Mouse (Mus musculus): ENCODE data around the gene Asic4. TPM values are rescaled to one million over a fixed set of nuclear protein-coding genes. Genes with fewer than 3 reads are reported as not detected.

Gene Asic4
- polyA plus RNA-seq, 1 experiment from 2014 or later: 2.9 TPM

DNA sequence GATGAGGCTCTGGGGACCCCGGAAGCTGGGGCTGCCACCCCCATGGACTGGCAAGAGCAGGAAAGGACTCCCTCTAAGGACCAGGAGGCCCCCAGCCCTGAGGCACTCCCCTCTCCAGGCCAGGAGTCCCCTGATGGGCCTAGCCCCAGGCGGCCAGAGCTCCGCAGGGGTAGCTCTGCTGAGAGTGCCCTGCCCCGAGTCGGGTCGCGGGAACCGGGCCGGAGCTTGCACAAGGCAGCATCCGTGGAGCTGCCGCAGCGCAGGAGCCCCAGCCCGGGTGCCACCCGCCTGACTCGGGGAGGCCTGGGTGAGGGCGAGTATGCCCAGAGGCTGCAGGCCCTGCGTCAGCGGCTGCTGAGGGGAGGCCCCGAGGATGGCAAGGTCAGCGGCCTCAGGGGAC lies 28.4 kb upstream of the Asic4 start:
- Histone ChIP-seq H3K4me3 (ENCODE audit: low read depth, low read length) (peak overlapping the region; percentile 31), H3K9ac (ENCODE audit: low read length) (peak overlapping the region; percentile 49), H3K27me3 (ENCODE audit: control insufficient read depth, insufficient read depth, low read length) (peaks cover 38% of the 10 kb centered on the region), H3K9me3 (ENCODE audit: control insufficient read depth, low read length) (no peaks in the 10 kb centered on the region), H3K4me1 (ENCODE audit: control insufficient read depth, insufficient read depth, low read length) (peaks cover 13% of the 10 kb centered on the region; the same call in 1 of the 2 replicates), H3K4me2 (ENCODE audit: low read depth) (peak overlapping the region; percentile 45), H3K27ac (ENCODE audit: low read depth, low read length) (no peak overlapping the region), H3K36me3 (ENCODE audit: control insufficient read depth, insufficient read depth, low read length) (no peaks in the 10 kb centered on the region)
- WGBS: 3% methylated on average over 20 of the region's 20 CpGs
- ATAC-seq (ENCODE audit: insufficient read depth, low FRiP score, low TSS enrichment) (no peak), DNase-seq (ENCODE audit: low spot score) (peak; percentile 32)

GRCm38 (mm10) chr1:75422216-75422822 lies 27.9 kb upstream of the Asic4 start:
- peak overlapping the region; percentile 31 for H3K4me3 ChIP-seq (ENCODE audit: low read depth, low read length)
- peak overlapping the region; percentile 49 for H3K9ac ChIP-seq (ENCODE audit: low read length)
- ATAC-seq (ENCODE audit: insufficient read depth, low FRiP score, low TSS enrichment) (no peak), DNase-seq (ENCODE audit: low spot score) (peak; percentile 16)
- H3K4me1 ChIP-seq (ENCODE audit: control insufficient read depth, insufficient read depth, low read length): peaks cover 13% of the 10 kb centered on the region; the same call in 1 of the 2 replicates
- H3K9me3 ChIP-seq (ENCODE audit: control insufficient read depth, low read length): no peaks in the 10 kb centered on the region
- WGBS: 3% methylated on average over 32 of the region's 32 CpGs
- peaks cover 38% of the 10 kb centered on the region for H3K27me3 ChIP-seq (ENCODE audit: control insufficient read depth, insufficient read depth, low read length)
- no peak overlapping the region for H3K27ac ChIP-seq (ENCODE audit: low read depth, low read length)
- no peaks in the 10 kb centered on the region for H3K36me3 ChIP-seq (ENCODE audit: control insufficient read depth, insufficient read depth, low read length)
- peak overlapping the region; percentile 45 for H3K4me2 ChIP-seq (ENCODE audit: low read depth)

GRCm38 (mm10) chr1:75422823-75423471 lies 27.3 kb upstream of the Asic4 start:
- under 1% methylated on average over 71 of the region's 71 CpGs for WGBS
- H3K27me3 ChIP-seq (ENCODE audit: control insufficient read depth, insufficient read depth, low read length): peaks cover 38% of the 10 kb centered on the region
- H3K9me3 ChIP-seq (ENCODE audit: control insufficient read depth, low read length): no peaks in the 10 kb centered on the region
- 0 out of 2 replicates have a peak, but pooled peaks have one; percentile 21 for ATAC-seq (ENCODE audit: insufficient read depth, low FRiP score, low TSS enrichment)
- peak; percentile 71 for DNase-seq (ENCODE audit: low spot score)
- no peak overlapping the region for H3K27ac ChIP-seq (ENCODE audit: low read depth, low read length)
- H3K9ac ChIP-seq (ENCODE audit: low read length): peak overlapping the region; percentile 49
- peaks cover 13% of the 10 kb centered on the region; the same call in 1 of the 2 replicates for H3K4me1 ChIP-seq (ENCODE audit: control insufficient read depth, insufficient read depth, low read length)
- H3K36me3 ChIP-seq (ENCODE audit: control insufficient read depth, insufficient read depth, low read length): no peaks in the 10 kb centered on the region
- H3K4me2 ChIP-seq (ENCODE audit: low read depth): peak overlapping the region; percentile 45
- H3K4me3 ChIP-seq (ENCODE audit: low read depth, low read length): peak overlapping the region; percentile 31

- 65% methylated on average over 11 of the region's 11 CpGs for WGBS
Measured at GRCm38 (mm10) chr1:75423780-75424390, 26.4 kb upstream of the Asic4 start.

GRCm38 (mm10) chr1:75425796-75426471 lies 24.3 kb upstream of the Asic4 start:
- peak; percentile 78 for DNase-seq (ENCODE audit: low spot score)
- H3K27ac ChIP-seq (ENCODE audit: low read depth, low read length): no peak overlapping the region
- peaks cover 13% of the 10 kb centered on the region; the same call in 1 of the 2 replicates for H3K4me1 ChIP-seq (ENCODE audit: control insufficient read depth, insufficient read depth, low read length)
- 38% methylated on average over 10 of the region's 10 CpGs for WGBS
- no peak overlapping the region for H3K4me2 ChIP-seq (ENCODE audit: low read depth)
- no peak; the same call in 1 of the 2 replicates for ATAC-seq (ENCODE audit: insufficient read depth, low FRiP score, low TSS enrichment)
- no peak overlapping the region for H3K9ac ChIP-seq (ENCODE audit: low read length)
- H3K4me3 ChIP-seq (ENCODE audit: low read depth, low read length): no peak overlapping the region
- H3K9me3 ChIP-seq (ENCODE audit: control insufficient read depth, low read length): no peaks in the 10 kb centered on the region
- no peaks in the 10 kb centered on the region; the same call in 1 of the 2 replicates for H3K36me3 ChIP-seq (ENCODE audit: control insufficient read depth, insufficient read depth, low read length)
- H3K27me3 ChIP-seq (ENCODE audit: control insufficient read depth, insufficient read depth, low read length): peaks cover 37% of the 10 kb centered on the region

More at GRCm38 (mm10) chr1:75423780-75424390, 26.4 kb upstream of the Asic4 start:
- no peak overlapping the region for H3K27ac ChIP-seq (ENCODE audit: low read depth, low read length)
- no peak for DNase-seq (ENCODE audit: low spot score)
- H3K4me2 ChIP-seq (ENCODE audit: low read depth): no peak overlapping the region
- peaks cover 13% of the 10 kb centered on the region; the same call in 1 of the 2 replicates for H3K4me1 ChIP-seq (ENCODE audit: control insufficient read depth, insufficient read depth, low read length)
- no peaks in the 10 kb centered on the region for H3K9me3 ChIP-seq (ENCODE audit: control insufficient read depth, low read length)
- H3K4me3 ChIP-seq (ENCODE audit: low read depth, low read length): no peak overlapping the region
- peaks cover 38% of the 10 kb centered on the region for H3K27me3 ChIP-seq (ENCODE audit: control insufficient read depth, insufficient read depth, low read length)
- no peak overlapping the region for H3K9ac ChIP-seq (ENCODE audit: low read length)
- H3K36me3 ChIP-seq (ENCODE audit: control insufficient read depth, insufficient read depth, low read length): no peaks in the 10 kb centered on the region
- ATAC-seq (ENCODE audit: insufficient read depth, low FRiP score, low TSS enrichment): no peak

- no peaks in the 10 kb centered on the region for H3K27me3 ChIP-seq (ENCODE audit: control insufficient read depth, insufficient read depth, low read length)
- 5% methylated on average over 28 of the region's 28 CpGs for WGBS
- no peaks in the 10 kb centered on the region; the same call in none of the 2 replicates for H3K36me3 ChIP-seq (ENCODE audit: control insufficient read depth, insufficient read depth, low read length)
- peak within 1 kb of the TSS; percentile 53 for H3K9ac ChIP-seq (ENCODE audit: low read length)
- peak within 1 kb of the TSS; percentile 50 for H3K4me2 ChIP-seq (ENCODE audit: low read depth)
- DNase-seq (ENCODE audit: low spot score) (peak; percentile 88), ATAC-seq (ENCODE audit: insufficient read depth, low FRiP score, low TSS enrichment) (peak; percentile 77)
- no peaks in the 10 kb centered on the region for H3K9me3 ChIP-seq (ENCODE audit: control insufficient read depth, low read length)
- H3K4me3 ChIP-seq (ENCODE audit: low read depth, low read length): peak within 1 kb of the TSS; percentile 49
- H3K4me1 ChIP-seq (ENCODE audit: control insufficient read depth, insufficient read depth, low read length): peaks cover 3% of the 10 kb centered on the region; the same call in 1 of the 2 replicates
- H3K27ac ChIP-seq (ENCODE audit: low read depth, low read length): no peak within 1 kb of the TSS
Measured at GRCm38 (mm10) chr1:75435475-75436328, 14.5 kb upstream of the Asic4 start, which contains the start of gene Gmppa. Gmppa (plus strand) TSS chr1:75435930.

GRCm38 (mm10) chr1:75438782-75439181 lies 11.5 kb upstream of the Asic4 start:
- Histone ChIP-seq H3K9ac (ENCODE audit: low read length) (no peak overlapping the region), H3K9me3 (ENCODE audit: control insufficient read depth, low read length) (no peaks in the 10 kb centered on the region), H3K4me1 (ENCODE audit: control insufficient read depth, insufficient read depth, low read length) (peaks cover 13% of the 10 kb centered on the region), H3K4me2 (ENCODE audit: low read depth) (no peak overlapping the region), H3K4me3 (ENCODE audit: low read depth, low read length) (no peak overlapping the region), H3K36me3 (ENCODE audit: control insufficient read depth, insufficient read depth, low read length) (no peaks in the 10 kb centered on the region; the same call in 1 of the 2 replicates), H3K27me3 (ENCODE audit: control insufficient read depth, insufficient read depth, low read length) (no peaks in the 10 kb centered on the region), H3K27ac (ENCODE audit: low read depth, low read length) (no peak overlapping the region)
- DNase-seq (ENCODE audit: low spot score) (no peak), ATAC-seq (ENCODE audit: insufficient read depth, low FRiP score, low TSS enrichment) (no peak)
- WGBS: 75% methylated on average over 8 of the region's 9 CpGs
